Mouse (Mus musculus) cerebellum, adult 18-20 months (tissue): Measurements from ENCODE around the gene Il17a.
"Not testable (repeated sequence)": the region's sequence is repeated elsewhere in the genome, so short reads cannot be mapped to it uniquely, and the experiment has no call there.

ENCODE experiments used
- DNase-seq, 2 experiments: peaks; one replicate each; pipeline ENCODE4 v3.0.0; 2021

Gene Il17a

DNA sequence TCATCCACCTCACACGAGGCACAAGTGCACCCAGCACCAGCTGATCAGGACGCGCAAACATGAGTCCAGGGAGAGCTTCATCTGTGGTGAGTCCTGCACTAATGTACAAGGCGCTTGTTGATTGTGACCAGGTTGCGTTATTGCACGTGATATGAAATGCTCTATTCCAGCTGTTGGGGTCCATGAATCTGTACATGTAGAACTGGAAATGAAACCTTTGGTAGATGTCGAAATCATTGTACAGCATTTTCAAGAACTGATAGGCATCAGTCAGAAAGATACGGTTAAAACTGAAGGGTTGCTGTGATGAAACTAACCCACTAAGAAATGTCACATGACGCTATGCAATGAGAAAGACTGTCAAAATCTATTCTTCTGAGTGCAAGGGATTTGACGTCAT is at the start of gene Il17a:
Gene Il17a, plus strand, starts transcription at position 3 of the 400 bp plus-strand sequence.
- DNase-seq: no peak

DNA sequence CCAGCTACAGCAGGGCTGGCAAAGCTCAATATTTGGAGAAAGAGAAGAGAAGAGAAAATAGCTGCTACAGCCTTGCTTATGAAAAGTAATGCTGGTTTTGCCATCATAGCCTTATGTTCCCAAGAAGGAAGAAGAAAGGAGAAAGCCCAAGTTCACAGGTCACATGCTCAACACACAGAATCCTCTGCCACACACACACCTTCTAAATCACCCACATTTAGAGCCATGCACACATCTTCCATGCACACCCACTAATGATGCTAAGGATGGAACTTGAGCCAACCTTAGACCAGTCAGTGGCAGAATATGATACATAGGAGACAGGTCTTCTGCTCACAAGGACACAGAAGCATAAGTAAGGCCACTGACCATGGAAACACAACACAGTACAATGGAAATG is 47.9 kb upstream of the Il17a start:
- no peak for DNase-seq

- DNase-seq: no peak
These were observed 47.3 kb upstream of the Il17a start for GRCm38 (mm10) chr1:20683386-20683785.

DNA sequence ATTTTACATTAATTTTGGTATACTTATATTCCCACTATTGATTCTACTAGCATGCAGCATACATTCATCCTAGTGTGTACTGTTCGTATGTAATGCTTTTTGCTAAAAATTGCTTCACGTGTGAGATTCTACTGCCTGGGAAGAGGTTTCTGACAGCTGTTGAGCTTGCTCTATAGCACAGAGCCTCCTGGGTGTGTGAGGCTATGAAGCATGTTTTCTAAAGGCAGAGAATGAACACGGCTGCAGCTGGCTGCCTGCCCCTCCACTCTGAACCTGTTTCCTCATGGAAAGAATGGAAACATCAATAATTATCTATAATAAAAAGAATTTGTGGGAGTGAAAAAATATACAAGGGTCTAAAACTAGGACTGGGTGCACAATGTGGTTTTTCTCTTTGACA is 46.9 kb upstream of the Il17a start:
- no peak for DNase-seq

GRCm38 (mm10) chr1:20684403-20684802 is 46.3 kb upstream of the Il17a start:
- DNase-seq: no peak

- DNase-seq: no peak
These were observed 45.3 kb upstream of the Il17a start for GRCm38 (mm10) chr1:20685393-20685792.

DNA sequence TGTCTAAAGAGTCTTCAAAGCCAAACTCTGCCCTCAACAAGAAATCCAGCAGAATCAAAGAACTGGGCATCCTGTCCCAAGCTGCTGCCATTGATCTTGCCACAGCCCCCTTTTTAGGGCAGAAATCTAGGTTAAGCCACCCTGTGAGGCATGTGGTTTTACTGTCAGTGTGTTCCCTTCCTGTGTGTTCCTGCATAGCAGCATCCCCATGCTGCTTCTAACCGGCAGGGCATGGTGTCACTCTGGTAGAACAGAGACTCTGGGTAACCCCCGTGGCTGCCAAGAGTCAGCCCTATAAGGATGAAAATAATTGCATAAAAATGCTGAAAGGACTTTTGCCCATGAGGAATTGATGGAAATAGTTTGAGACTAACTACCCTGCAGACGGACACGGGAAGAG is 44.8 kb upstream of the Il17a start:
- no peak for DNase-seq

DNA sequence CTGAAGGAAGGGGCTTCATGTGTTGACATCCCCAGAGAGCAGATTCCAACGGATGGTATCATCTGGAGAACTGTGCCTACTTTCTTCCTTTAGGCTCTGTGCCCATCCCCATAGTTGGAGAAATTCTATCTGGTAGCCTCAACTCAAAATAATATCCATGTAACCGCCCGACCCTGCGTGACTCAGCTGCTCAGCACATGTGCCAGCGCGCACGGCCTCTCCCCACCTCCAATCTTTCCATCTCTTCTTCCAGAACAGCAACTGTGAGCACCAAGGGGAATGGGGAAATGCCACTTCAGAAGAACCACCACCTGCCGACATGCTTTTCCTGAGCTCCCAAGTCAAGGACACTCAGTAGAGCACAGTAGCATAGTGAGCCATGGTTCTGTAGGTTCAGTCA is 39.4 kb upstream of the Il17a start:
- no peak for DNase-seq

- no peak for DNase-seq
These were observed 36.9 kb upstream of the Il17a start for GRCm38 (mm10) chr1:20693634-20694313.

DNA sequence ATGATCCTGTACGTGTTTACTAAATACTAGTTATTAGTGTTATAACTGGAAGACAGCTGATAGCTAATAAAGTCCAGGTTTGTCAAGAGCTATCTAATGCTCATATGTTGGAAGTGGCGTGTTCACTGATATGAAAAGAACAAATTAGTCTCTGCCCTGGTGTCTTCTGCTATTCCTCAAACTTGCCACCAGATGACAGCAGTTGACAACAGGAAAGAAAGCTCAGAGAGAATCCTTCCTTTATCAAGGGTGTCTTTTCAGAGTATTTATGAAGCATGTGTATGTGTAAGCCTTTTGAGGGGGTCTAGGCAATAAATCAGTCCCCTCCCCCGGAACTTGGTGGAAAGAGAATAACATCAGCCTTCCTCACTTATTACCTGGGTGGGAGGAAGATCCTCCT is 30.7 kb upstream of the Il17a start:
- DNase-seq: peak; percentile 5 to 14

DNA sequence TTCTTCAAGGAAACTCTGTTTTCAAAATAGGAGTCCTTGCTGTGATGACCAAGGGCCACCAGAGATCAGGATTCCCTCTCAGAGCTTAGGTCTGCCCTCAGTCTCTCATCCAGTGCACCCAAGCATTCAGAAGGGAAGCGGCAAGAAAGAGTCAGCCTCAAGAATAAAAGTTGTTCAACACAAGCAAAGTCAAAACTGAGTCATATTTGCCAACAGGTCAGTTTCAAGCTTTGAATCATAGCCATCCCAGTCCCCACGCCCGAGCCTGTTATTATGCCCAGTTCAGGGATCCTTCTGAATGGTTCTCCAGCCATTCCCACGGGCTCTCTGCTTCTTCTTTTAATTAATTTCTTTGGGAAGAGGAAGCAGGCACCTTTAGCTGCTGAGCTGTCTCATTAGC is 5.9 kb downstream of the Il17a start:
- DNase-seq: no peak

GRCm38 (mm10) chr1:20738483-20738882 is 7.8 kb downstream of the Il17a start:
- DNase-seq: no peak

GRCm38 (mm10) chr1:20740496-20740998 is 9.8 kb downstream of the Il17a start:
- no peak for DNase-seq

- no peak for DNase-seq
These were observed 23.7 kb downstream of the Il17a start for GRCm38 (mm10) chr1:20754439-20754838.

- no peak for DNase-seq
These were observed 26.9 kb downstream of the Il17a start for GRCm38 (mm10) chr1:20757586-20757985.

DNA sequence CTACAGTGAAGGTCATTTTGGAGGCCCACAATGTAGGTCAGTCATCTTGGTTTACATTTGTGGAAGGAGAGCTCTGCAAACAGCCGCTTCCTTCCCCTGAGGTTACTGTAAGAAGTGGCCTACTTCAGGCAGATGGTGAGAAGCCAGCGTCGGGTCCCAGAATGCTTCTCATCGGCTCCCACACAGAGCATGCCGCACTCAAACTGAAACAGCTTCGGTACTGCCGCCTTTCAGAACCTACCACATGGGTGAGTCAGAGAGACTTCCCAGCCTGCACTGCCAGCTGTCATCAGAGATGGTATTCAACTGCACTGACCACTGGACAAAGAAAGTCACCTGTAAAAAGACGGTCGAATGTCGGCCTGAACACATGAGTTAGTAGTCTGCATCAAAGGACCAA is 29.1 kb downstream of the Il17a start:
- peak; percentile 2 to 3 for DNase-seq

DNA sequence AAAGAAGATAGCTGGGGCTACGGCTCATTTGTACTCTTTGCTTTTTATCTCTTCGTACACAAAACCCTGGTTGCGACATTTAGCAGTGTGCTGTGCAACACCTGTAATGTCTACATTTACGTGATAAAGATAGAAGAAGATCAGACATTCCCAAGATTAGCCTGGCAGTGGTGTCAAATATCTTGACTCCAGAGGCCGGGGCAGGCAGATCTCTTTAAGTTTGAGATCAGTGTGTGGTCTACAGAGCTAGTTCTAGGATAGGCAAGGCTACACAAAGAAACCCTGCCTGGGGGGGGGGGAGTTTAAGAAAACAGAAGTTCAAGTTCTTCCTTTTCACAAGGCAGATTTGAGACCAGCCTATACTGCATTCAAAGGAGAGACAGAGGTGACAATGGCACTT is 29.6 kb downstream of the Il17a start:
- DNase-seq: no peak

- no peak for DNase-seq
These were observed 30.7 kb downstream of the Il17a start for GRCm38 (mm10) chr1:20761411-20761810.

DNA sequence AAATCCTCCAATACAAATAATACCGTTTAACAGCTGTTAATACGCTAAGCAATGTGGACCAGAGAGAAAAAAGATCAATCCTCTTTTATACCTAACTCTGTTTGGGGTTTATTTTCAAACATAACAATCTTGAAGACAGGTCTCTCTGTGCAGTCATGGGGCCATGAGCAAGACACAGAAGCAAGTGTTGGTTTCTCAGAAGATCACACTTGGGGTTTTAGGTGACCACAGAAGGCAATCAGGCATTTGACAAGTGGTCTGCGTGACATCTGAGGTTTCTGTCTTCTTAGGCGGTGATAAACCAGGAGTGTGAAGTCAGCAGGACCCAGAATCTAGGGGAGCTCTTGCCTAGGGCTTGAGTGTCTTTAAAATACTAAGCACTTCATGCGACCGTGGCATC is 35.8 kb downstream of the Il17a start:
- no peak for DNase-seq

- not testable (repeated sequence) for DNase-seq
These were observed 43.5 kb downstream of the Il17a start for GRCm38 (mm10) chr1:20774026-20774730.

DNA sequence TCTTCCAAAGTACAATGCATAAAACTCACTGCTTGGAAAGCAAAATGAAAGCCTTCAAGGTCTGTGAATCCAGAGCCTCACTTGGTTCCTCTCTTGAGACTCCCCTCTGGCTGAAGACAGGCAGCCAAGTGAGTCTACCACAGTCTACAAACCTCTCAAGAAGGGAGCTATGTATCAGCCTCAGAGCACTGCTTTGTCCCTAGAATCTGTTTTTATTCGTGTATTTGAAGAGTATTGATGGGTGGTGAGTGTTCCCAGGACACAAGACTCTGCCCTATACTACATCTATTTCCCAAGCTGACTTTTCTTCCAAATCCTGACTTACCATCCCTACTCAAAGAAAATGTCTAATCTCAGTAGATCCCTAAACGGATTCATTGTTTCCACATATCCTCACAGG is 47.7 kb downstream of the Il17a start:
- DNase-seq: no peak
